Mouse (Mus musculus) cerebellum, adult 2 months (tissue): ENCODE measurements around the gene Prtg.

ENCODE experiments used
- CTCF ChIP-seq: fragments of 200-500 bp; IDR thresholded peaks from 2 replicates; pipeline ENCODE4 v1.5.1; 2011; ENCODE audit warnings: low read depth, mild to moderate bottlenecking, control low read depth, low read length, moderate library complexity, borderline replicate concordance; ENCODE audit not compliant: insufficient read depth
- POLR2A ChIP-seq: fragments of 200-500 bp; IDR thresholded peaks from 2 replicates; pipeline ENCODE4 v1.6.1; 2011; ENCODE audit warnings: low read length, control low read depth, borderline replicate concordance; ENCODE audit not compliant: insufficient read depth

- TF ChIP-seq CTCF = no peak
- TF ChIP-seq POLR2A = no peak
These were observed 116.4 kb downstream of the Prtg start for GRCm38 (mm10) chr9:72923068-72923467.
